Mouse (Mus musculus) cerebellum, adult 2 months (tissue): Measurements from ENCODE around the gene E130308A19Rik.

ENCODE experiments used
- CTCF ChIP-seq: fragments of 200-500 bp; IDR thresholded peaks from 2 replicates; pipeline ENCODE4 v1.5.1; 2011; ENCODE audit warnings: low read depth, mild to moderate bottlenecking, control low read depth, low read length, moderate library complexity, borderline replicate concordance; ENCODE audit not compliant: insufficient read depth
- POLR2A ChIP-seq: fragments of 200-500 bp; IDR thresholded peaks from 2 replicates; pipeline ENCODE4 v1.6.1; 2011; ENCODE audit warnings: low read length, control low read depth, borderline replicate concordance; ENCODE audit not compliant: insufficient read depth

DNA sequence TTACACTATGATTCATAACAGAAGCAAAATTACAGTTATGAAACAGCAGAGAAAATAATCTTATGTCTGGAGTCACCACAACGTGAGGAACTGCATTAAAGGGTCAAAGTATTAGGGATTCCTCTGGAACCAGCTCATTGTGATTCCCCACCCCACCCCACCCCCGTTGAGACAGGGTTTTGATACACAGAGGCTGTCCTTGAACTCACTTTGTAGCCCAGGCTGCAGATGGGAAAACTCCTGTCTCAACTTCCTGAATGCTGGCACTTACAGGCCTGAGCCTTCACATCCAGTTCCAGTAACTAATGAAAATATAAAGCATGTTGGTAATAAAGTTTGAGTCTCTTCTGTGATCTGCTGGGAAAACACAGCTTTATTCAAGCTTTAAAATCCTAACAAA, 159.4 kb downstream of the E130308A19Rik start:
- TF ChIP-seq POLR2A = no peak
- TF ChIP-seq CTCF = no peak
